Mouse (Mus musculus) macrophage (primary cell): ENCODE measurements around the gene Arhgef18. TPM values are rescaled to one million over a fixed set of nuclear protein-coding genes. Genes with fewer than 3 reads are reported as not detected.
A peak's percentile ranks its signal among the peaks of the same experiment; 100 is the strongest.

Source experiments
- H3K27ac ChIP-seq: fragments of 350-480 bp; formaldehyde crosslinking; 2 replicates; pipeline ENCODE4 v1.9.0; 2021
- H3K36me3 ChIP-seq: fragments of 350-480 bp; formaldehyde crosslinking; 2 replicates; pipeline ENCODE4 v1.9.0; 2021; ENCODE audit errors: inconsistent target
- H3K4me3 ChIP-seq: fragments of 350-480 bp; formaldehyde crosslinking; 2 replicates; pipeline ENCODE4 v1.9.0; 2021; ENCODE audit errors: inconsistent target
- H3K79me2 ChIP-seq: fragments of 350-480 bp; formaldehyde crosslinking; 2 replicates; pipeline ENCODE4 v1.9.0; 2021; ENCODE audit errors: inconsistent target
- WGBS: methylation state at CpG from one replicate; pipeline ENCODE4 v1.1.7; 2026; ENCODE audit warnings: inconsistent platforms; ENCODE audit not compliant: missing documents; 5-methylcytosine and 5-hydroxymethylcytosine counted together
- polyA plus RNA-seq: library from polyadenylated mRNA; stranded (reverse); fragments of 250-400 nt; gene quantifications from 3 replicates; pipeline ENCODE4 v1.2.4, GENCODE M21; 2018; ENCODE audit warnings: inconsistent platforms

Gene Arhgef18
- polyA plus RNA-seq, 1 experiment from 2014 or later: 2.2 TPM

- no peaks in the 10 kb centered on the region for H3K36me3 ChIP-seq
These were observed 17.1 kb upstream of the Arhgef18 start for GRCm38 (mm10) chr8:3375748-3376147.

GRCm38 (mm10) chr8:3376641-3377274 lies 16.0 kb upstream of the Arhgef18 start:
- Histone ChIP-seq H3K27ac (no peak overlapping the region), H3K79me2 (no peaks in the 10 kb centered on the region), H3K36me3 (no peaks in the 10 kb centered on the region), H3K4me3 (no peak overlapping the region)
- WGBS: 90% methylated on average over 11 of the region's 11 CpGs

More at GRCm38 (mm10) chr8:3375748-3376147, 17.1 kb upstream of the Arhgef18 start:
- Histone ChIP-seq H3K79me2 (no peaks in the 10 kb centered on the region), H3K27ac (no peak overlapping the region), H3K4me3 (no peak overlapping the region)

- Histone ChIP-seq H3K36me3 (no peaks in the 10 kb centered on the region), H3K4me3 (no peak overlapping the region), H3K79me2 (no peaks in the 10 kb centered on the region), H3K27ac (no peak overlapping the region)
- WGBS: 79% methylated on average over 6 of the region's 6 CpGs
These were observed 5.5 kb upstream of the Arhgef18 start for GRCm38 (mm10) chr8:3387286-3387685.

- Histone ChIP-seq H3K27ac (no peak overlapping the region), H3K4me3 (no peak overlapping the region), H3K79me2 (no peaks in the 10 kb centered on the region), H3K36me3 (no peaks in the 10 kb centered on the region)
- WGBS: 89% methylated on average over 9 of the region's 9 CpGs
These were observed 4.0 kb upstream of the Arhgef18 start for GRCm38 (mm10) chr8:3388591-3389338.

- no CpG with 5 or more reads among the region's 1 CpGs for WGBS
- no peaks in the 10 kb centered on the region for H3K79me2 ChIP-seq
- H3K36me3 ChIP-seq: no peaks in the 10 kb centered on the region
- no peak overlapping the region for H3K4me3 ChIP-seq
- H3K27ac ChIP-seq: no peak overlapping the region
These were observed 3.3 kb upstream of the Arhgef18 start for GRCm38 (mm10) chr8:3389506-3389905.

- WGBS: 89% methylated on average over 4 of the region's 4 CpGs
- Histone ChIP-seq H3K4me3 (peak overlapping the region; percentile 3; the same call in 1 of the 2 replicates), H3K27ac (no peak overlapping the region), H3K36me3 (no peaks in the 10 kb centered on the region), H3K79me2 (no peaks in the 10 kb centered on the region)
These were observed 513 bp upstream of the Arhgef18 start for GRCm38 (mm10) chr8:3392293-3392692.

- Histone ChIP-seq H3K36me3 (no peaks in the 10 kb centered on the region), H3K4me3 (no peak overlapping the region), H3K27ac (no peak overlapping the region), H3K79me2 (no peaks in the 10 kb centered on the region)
- 93% methylated on average over 6 of the region's 6 CpGs for WGBS
These were observed 1.8 kb downstream of the Arhgef18 start for GRCm38 (mm10) chr8:3394600-3394999.

- no peaks in the 10 kb centered on the region for H3K79me2 ChIP-seq
- WGBS: 100% methylated on average over 4 of the region's 4 CpGs
- no peaks in the 10 kb centered on the region for H3K36me3 ChIP-seq
- no peak overlapping the region for H3K27ac ChIP-seq
- H3K4me3 ChIP-seq: no peak overlapping the region
These were observed 2.4 kb downstream of the Arhgef18 start for GRCm38 (mm10) chr8:3395246-3395645.

GRCm38 (mm10) chr8:3397597-3397996 lies 4.8 kb downstream of the Arhgef18 start:
- H3K79me2 ChIP-seq: no peaks in the 10 kb centered on the region
- no peak overlapping the region for H3K4me3 ChIP-seq
- no peaks in the 10 kb centered on the region for H3K36me3 ChIP-seq
- 88% methylated on average over 3 of the region's 3 CpGs for WGBS
- no peak overlapping the region for H3K27ac ChIP-seq

- Histone ChIP-seq H3K4me3 (no peak overlapping the region), H3K27ac (no peak overlapping the region), H3K79me2 (no peaks in the 10 kb centered on the region), H3K36me3 (no peaks in the 10 kb centered on the region)
- 87% methylated on average over 2 of the region's 2 CpGs for WGBS
These were observed 7.7 kb downstream of the Arhgef18 start for GRCm38 (mm10) chr8:3400509-3400908.

- WGBS: 98% methylated on average over 3 of the region's 3 CpGs
- no peaks in the 10 kb centered on the region for H3K79me2 ChIP-seq
- H3K27ac ChIP-seq: no peak overlapping the region
- H3K36me3 ChIP-seq: no peaks in the 10 kb centered on the region
- H3K4me3 ChIP-seq: no peak overlapping the region
These were observed 14.6 kb downstream of the Arhgef18 start for GRCm38 (mm10) chr8:3407417-3407816.

- no peak overlapping the region for H3K27ac ChIP-seq
- 89% methylated on average over 2 of the region's 2 CpGs for whole genome bisulfite sequencing
- no peaks in the 10 kb centered on the region for H3K79me2 ChIP-seq
- H3K4me3 ChIP-seq: no peak overlapping the region
- H3K36me3 ChIP-seq: no peaks in the 10 kb centered on the region
These were observed 18.3 kb downstream of the Arhgef18 start for GRCm38 (mm10) chr8:3411085-3411484.

- WGBS: 95% methylated on average over 7 of the region's 7 CpGs
- H3K36me3 ChIP-seq: no peaks in the 10 kb centered on the region
These were observed 19.1 kb downstream of the Arhgef18 start for GRCm38 (mm10) chr8:3411901-3412301.

GRCm38 (mm10) chr8:3412816-3413215 lies 20.0 kb downstream of the Arhgef18 start:
- no peaks in the 10 kb centered on the region for H3K79me2 ChIP-seq
- no peak overlapping the region for H3K27ac ChIP-seq
- H3K36me3 ChIP-seq: no peaks in the 10 kb centered on the region
- no peak overlapping the region for H3K4me3 ChIP-seq
- WGBS: 100% methylated on average over 1 of the region's 1 CpGs

More at GRCm38 (mm10) chr8:3411901-3412301, 19.1 kb downstream of the Arhgef18 start:
- no peak overlapping the region for H3K27ac ChIP-seq
- H3K79me2 ChIP-seq: no peaks in the 10 kb centered on the region
- H3K4me3 ChIP-seq: no peak overlapping the region

- Histone ChIP-seq H3K79me2 (no peaks in the 10 kb centered on the region), H3K4me3 (no peak overlapping the region), H3K36me3 (no peaks in the 10 kb centered on the region), H3K27ac (no peak overlapping the region)
- WGBS: 93% methylated on average over 6 of the region's 6 CpGs
These were observed 21.9 kb downstream of the Arhgef18 start for GRCm38 (mm10) chr8:3414639-3415190.
